Mouse (Mus musculus) midbrain, embryonic 16.5 days (tissue): ENCODE results near the gene Gm5799. TPM values are rescaled to one million over a fixed set of nuclear protein-coding genes. Genes with fewer than 3 reads are reported as not detected.
"Not testable (repeated sequence)": the region's sequence is repeated elsewhere in the genome, so short reads cannot be mapped to it uniquely, and the experiment has no call there.

Experiments
- ATAC-seq: fragments of 200-750 bp; cut with Nextera tagmentation; 2 replicates; pipeline ENCODE4 v1.8.0; 2017; ENCODE audit warnings: moderate TSS enrichment
- H3K27ac ChIP-seq: fragments of 300-500 bp; sonication (generic); 2 replicates; pipeline ENCODE4 v1.5.1; 2014; ENCODE audit warnings: mild to moderate bottlenecking, low read length, mixed read lengths
- H3K27me3 ChIP-seq: fragments of 300-500 bp; sonication (generic); 2 replicates; pipeline ENCODE4 v1.6.1; 2014; ENCODE audit warnings: low read depth, low read length, mixed read lengths; ENCODE audit not compliant: control insufficient read depth, insufficient read depth
- H3K36me3 ChIP-seq: fragments of 300-500 bp; sonication (generic); 2 replicates; pipeline ENCODE4 v1.6.1; 2014; ENCODE audit warnings: mild to moderate bottlenecking, low read length, moderate library complexity, mixed read lengths; ENCODE audit not compliant: control insufficient read depth, insufficient read depth
- H3K4me1 ChIP-seq: fragments of 300-500 bp; sonication (generic); 2 replicates; pipeline ENCODE4 v1.6.1; 2014; ENCODE audit warnings: mild to moderate bottlenecking, low read length, mixed read lengths; ENCODE audit not compliant: control insufficient read depth, insufficient read depth
- H3K4me2 ChIP-seq: fragments of 300-500 bp; sonication (generic); 2 replicates; pipeline ENCODE4 v1.6.1; 2014; ENCODE audit warnings: mild to moderate bottlenecking, low read length, mixed read lengths
- H3K4me3 ChIP-seq: fragments of 300-500 bp; sonication (generic); 2 replicates; pipeline ENCODE4 v1.5.1; 2014; ENCODE audit warnings: low read depth, mild to moderate bottlenecking, low read length, moderate library complexity, mixed read lengths
- H3K9ac ChIP-seq: fragments of 300-500 bp; sonication (generic); 2 replicates; pipeline ENCODE4 v1.6.1; 2014; ENCODE audit warnings: low read depth, low read length, mixed read lengths
- H3K9me3 ChIP-seq: fragments of 300-500 bp; sonication (generic); replicated peaks from 2 replicates; pipeline ENCODE4 v1.6.1; 2014; ENCODE audit warnings: mild to moderate bottlenecking, low read length, mixed read lengths; ENCODE audit not compliant: control insufficient read depth, poor library complexity, severe bottlenecking
- WGBS: fragments of 180-500 bp; shearing (Covaris S2); extraction: QIAGEN DNeasy Blood & Tissue Kit; methylation state at CpG from one replicate; pipeline ENCODE4 v1.1.7; 2014; 5-methylcytosine and 5-hydroxymethylcytosine counted together
- polyA plus RNA-seq: library from polyadenylated mRNA; unstranded; fragments of >200 nt; fragmentation: Nextera tagmentation; extraction: Ambion mirVana; gene quantifications from 2 replicates; pipeline ENCODE4 v1.2.1, GENCODE M21; 2015

Gm5799 gene
- not detected in 2 replicates for polyA plus RNA-seq

GRCm38 (mm10) chr14:43543276-43543675, at the start of gene Gm5799:
TSS of gene Gm5799 (plus strand) at chr14:43543576.
- 82% methylated on average over 1 of the region's 2 CpGs for WGBS
- not testable (repeated sequence) for ATAC-seq, H3K4me2 ChIP-seq, H3K4me1 ChIP-seq, H3K9me3 ChIP-seq, H3K36me3 ChIP-seq, H3K27me3 ChIP-seq, H3K27ac ChIP-seq, H3K9ac ChIP-seq, H3K4me3 ChIP-seq

GRCm38 (mm10) chr14:43531052-43532010, 12.0 kb upstream of the Gm5799 start:
- H3K4me2 ChIP-seq, H3K27ac ChIP-seq, ATAC-seq, H3K9me3 ChIP-seq, H3K4me3 ChIP-seq, H3K4me1 ChIP-seq, H3K27me3 ChIP-seq, H3K9ac ChIP-seq, H3K36me3 ChIP-seq: not testable (repeated sequence)
- 43% methylated on average over 6 of the region's 15 CpGs for whole genome bisulfite sequencing

DNA sequence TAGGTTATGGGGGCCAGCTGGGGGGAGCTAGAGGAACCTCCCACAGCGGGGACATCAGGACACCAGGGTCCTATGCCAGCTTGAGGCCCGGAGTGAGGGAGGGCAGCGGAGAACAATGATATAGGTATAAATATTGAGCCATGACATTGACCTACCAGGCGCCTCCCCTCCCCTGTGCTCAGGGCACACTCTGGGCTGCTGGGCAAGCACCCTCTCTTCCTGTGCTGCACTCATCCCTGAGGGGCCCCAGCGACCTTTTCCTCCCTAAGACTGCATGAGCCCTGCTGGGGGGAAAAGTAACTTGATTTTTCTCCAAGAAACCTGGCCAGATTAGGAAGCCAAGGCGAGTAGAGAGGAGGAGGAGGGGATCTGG, 11.4 kb upstream of the Gm5799 start:
- WGBS = no CpG with 5 or more reads among the region's 6 CpGs
- ATAC-seq, H3K9me3 ChIP-seq, H3K4me2 ChIP-seq, H3K27me3 ChIP-seq, H3K27ac ChIP-seq, H3K4me1 ChIP-seq, H3K4me3 ChIP-seq, H3K36me3 ChIP-seq, H3K9ac ChIP-seq: not testable (repeated sequence)

DNA sequence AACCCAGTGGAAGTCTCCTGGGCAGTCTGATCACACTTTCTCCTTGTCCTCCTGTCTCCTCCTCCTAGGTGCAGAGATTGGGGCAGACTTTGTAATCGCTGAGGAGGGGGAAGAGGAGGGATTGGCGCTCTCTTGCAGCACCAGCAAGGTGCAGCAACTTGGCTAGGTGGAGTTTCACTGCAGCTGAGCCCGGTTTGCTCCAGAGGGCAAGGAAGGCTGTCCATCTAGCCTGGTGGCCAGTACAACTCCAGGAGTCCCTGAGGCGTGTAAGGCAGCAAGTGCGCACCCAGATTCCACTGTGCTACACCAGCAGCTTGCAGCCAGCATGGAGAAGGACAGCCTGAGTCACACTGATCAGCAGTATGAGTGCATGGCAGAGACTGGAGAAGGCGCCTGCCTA, 11.0 kb upstream of the Gm5799 start:
- H3K9me3 ChIP-seq = not testable (repeated sequence)
- 58% methylated on average over 5 of the region's 6 CpGs for WGBS

GRCm38 (mm10) chr14:43538144-43538543, 5.2 kb upstream of the Gm5799 start:
- H3K4me3 ChIP-seq, H3K9me3 ChIP-seq, H3K4me1 ChIP-seq, H3K36me3 ChIP-seq, H3K27me3 ChIP-seq, H3K27ac ChIP-seq, ATAC-seq, H3K9ac ChIP-seq, H3K4me2 ChIP-seq: not testable (repeated sequence)
- WGBS = 82% methylated on average over 2 of the region's 2 CpGs

More for the DNA sequence above, 11.0 kb upstream of the Gm5799 start:
- not testable (repeated sequence) for ATAC-seq, H3K27ac ChIP-seq, H3K36me3 ChIP-seq, H3K9ac ChIP-seq, H3K4me1 ChIP-seq, H3K27me3 ChIP-seq, H3K4me2 ChIP-seq, H3K4me3 ChIP-seq

- not testable (repeated sequence) for H3K36me3 ChIP-seq, H3K9ac ChIP-seq, ATAC-seq, H3K27me3 ChIP-seq, H3K4me1 ChIP-seq, H3K4me2 ChIP-seq, H3K27ac ChIP-seq, H3K4me3 ChIP-seq, H3K9me3 ChIP-seq
Measured at GRCm38 (mm10) chr14:43546281-43546680, 2.9 kb downstream of the Gm5799 start.

GRCm38 (mm10) chr14:43552271-43552670, 8.9 kb downstream of the Gm5799 start:
- 84% methylated on average over 2 of the region's 2 CpGs for WGBS
- H3K4me1 ChIP-seq, H3K9ac ChIP-seq, H3K27me3 ChIP-seq, H3K27ac ChIP-seq, ATAC-seq, H3K9me3 ChIP-seq, H3K4me3 ChIP-seq, H3K4me2 ChIP-seq, H3K36me3 ChIP-seq: not testable (repeated sequence)

DNA sequence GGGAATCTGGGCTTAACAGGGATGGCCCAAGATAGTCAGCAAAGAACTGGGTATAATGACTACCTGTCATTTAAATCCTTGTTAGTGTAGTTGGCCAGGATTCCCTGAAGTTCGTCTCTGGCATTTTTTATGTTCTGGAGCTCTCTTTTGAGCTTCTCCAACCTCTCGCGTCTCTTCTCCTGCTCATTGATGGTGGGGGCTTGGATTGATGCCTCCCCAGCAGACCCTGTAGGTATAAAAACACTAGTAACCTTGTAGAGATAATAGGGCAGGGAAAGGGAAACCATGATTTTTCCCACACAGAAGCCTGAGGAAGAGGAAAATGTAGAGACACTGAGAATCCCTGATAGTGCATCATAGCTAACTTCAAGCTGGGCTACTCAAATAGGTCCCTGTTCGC, 34.6 kb downstream of the Gm5799 start:
- not testable (repeated sequence) for H3K27ac ChIP-seq, H3K4me1 ChIP-seq, ATAC-seq, H3K27me3 ChIP-seq, H3K9ac ChIP-seq, H3K4me3 ChIP-seq, H3K36me3 ChIP-seq, H3K4me2 ChIP-seq, H3K9me3 ChIP-seq
- WGBS = 80% methylated on average over 2 of the region's 4 CpGs

- ATAC-seq, H3K4me1 ChIP-seq, H3K4me2 ChIP-seq, H3K27me3 ChIP-seq, H3K4me3 ChIP-seq, H3K9me3 ChIP-seq, H3K36me3 ChIP-seq, H3K27ac ChIP-seq, H3K9ac ChIP-seq: not testable (repeated sequence)
- 93% methylated on average over 1 of the region's 2 CpGs for WGBS
Measured at GRCm38 (mm10) chr14:43579046-43579445, 35.7 kb downstream of the Gm5799 start, which contains the start of gene Gm17654. TSS of gene Gm17654 (minus strand) at chr14:43579146.
